Mouse (Mus musculus) embryonic facial prominence, embryonic 13.5 days (tissue): ENCODE measurements around the gene Stx5a. TPM values are rescaled to one million over a fixed set of nuclear protein-coding genes. Genes with fewer than 3 reads are reported as not detected.
"Not testable (repeated sequence)": the region's sequence is repeated elsewhere in the genome, so short reads cannot be mapped to it uniquely, and the experiment has no call there.

ENCODE experiments used
- ATAC-seq: fragments of 200-750 bp; cut with Nextera tagmentation; 2 replicates; pipeline ENCODE4 v1.8.0; 2017; ENCODE audit warnings: low read depth; ENCODE audit not compliant: insufficient number of reproducible peaks, insufficient read depth, low FRiP score, low TSS enrichment
- H3K27ac ChIP-seq: fragments of 300-500 bp; sonication (generic); 2 replicates; pipeline ENCODE4 v1.5.1; 2015; ENCODE audit warnings: moderate library complexity, mild to moderate bottlenecking, inconsistent platforms
- H3K27me3 ChIP-seq: fragments of 300-500 bp; sonication (generic); 2 replicates; pipeline ENCODE4 v1.6.1; 2015; ENCODE audit warnings: mild to moderate bottlenecking, inconsistent platforms
- H3K36me3 ChIP-seq: fragments of 300-500 bp; sonication (generic); 2 replicates; pipeline ENCODE4 v1.6.1; 2015; ENCODE audit warnings: mild to moderate bottlenecking, inconsistent platforms
- H3K4me1 ChIP-seq: fragments of 300-500 bp; sonication (generic); 2 replicates; pipeline ENCODE4 v1.6.1; 2015; ENCODE audit warnings: inconsistent platforms
- H3K4me2 ChIP-seq: fragments of 300-500 bp; sonication (generic); 2 replicates; pipeline ENCODE4 v1.6.1; 2015; ENCODE audit warnings: moderate library complexity, mild to moderate bottlenecking, inconsistent platforms
- H3K4me3 ChIP-seq: fragments of 300-500 bp; sonication (generic); 2 replicates; pipeline ENCODE4 v1.5.1; 2015; ENCODE audit warnings: mild to moderate bottlenecking, inconsistent platforms
- H3K9ac ChIP-seq: fragments of 300-500 bp; sonication (generic); 2 replicates; pipeline ENCODE4 v1.6.1; 2015; ENCODE audit warnings: mild to moderate bottlenecking, inconsistent platforms
- H3K9me3 ChIP-seq: fragments of 300-500 bp; sonication (generic); 2 replicates; pipeline ENCODE4 v1.6.1; 2016; ENCODE audit warnings: inconsistent platforms
- WGBS: fragments of 180-500 bp; shearing (Covaris S2); methylation state at CpG from one replicate; pipeline ENCODE4 v1.1.7; 2015; ENCODE audit warnings: mixed read lengths; 5-methylcytosine and 5-hydroxymethylcytosine counted together
- polyA plus RNA-seq: library from polyadenylated mRNA; unstranded; fragments of >200 nt; fragmentation: Nextera tagmentation; extraction: Ambion mirVana; gene quantifications from 2 replicates; pipeline ENCODE4 v1.2.1, GENCODE M21; 2015

Gene Stx5a
- polyA plus RNA-seq, 1 experiment from 2014 or later: 182 TPM

DNA sequence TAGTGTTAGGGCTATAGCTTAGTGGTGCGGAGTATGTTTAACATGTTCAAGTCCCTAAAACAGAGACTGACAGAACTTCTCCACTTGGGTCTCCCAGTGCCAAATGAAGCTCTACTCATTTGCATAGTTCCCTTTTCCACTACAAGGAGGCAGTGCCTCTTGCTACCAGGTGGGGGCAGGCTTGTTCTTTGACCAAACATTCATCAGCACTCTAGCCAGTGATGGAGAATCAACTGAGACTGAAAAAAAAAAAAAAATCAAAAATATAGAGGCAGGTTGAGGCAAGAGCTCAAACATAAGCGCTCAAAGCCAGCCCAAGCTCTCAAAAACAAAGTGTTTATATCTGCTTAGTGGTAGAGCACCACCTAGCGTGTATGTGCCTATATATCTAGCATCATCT is 22.9 kb upstream of the Stx5a start:
- peaks cover 19% of the 10 kb centered on the region for H3K4me1 ChIP-seq
- no peaks in the 10 kb centered on the region for H3K9me3 ChIP-seq
- 63% methylated on average over 3 of the region's 3 CpGs for WGBS
- no peaks in the 10 kb centered on the region for H3K36me3 ChIP-seq
- H3K4me2 ChIP-seq: no peak overlapping the region
- H3K27ac ChIP-seq: no peak overlapping the region
- no peak overlapping the region for H3K4me3 ChIP-seq
- H3K9ac ChIP-seq: no peak overlapping the region
- no peak for ATAC-seq
- H3K27me3 ChIP-seq: no peaks in the 10 kb centered on the region

DNA sequence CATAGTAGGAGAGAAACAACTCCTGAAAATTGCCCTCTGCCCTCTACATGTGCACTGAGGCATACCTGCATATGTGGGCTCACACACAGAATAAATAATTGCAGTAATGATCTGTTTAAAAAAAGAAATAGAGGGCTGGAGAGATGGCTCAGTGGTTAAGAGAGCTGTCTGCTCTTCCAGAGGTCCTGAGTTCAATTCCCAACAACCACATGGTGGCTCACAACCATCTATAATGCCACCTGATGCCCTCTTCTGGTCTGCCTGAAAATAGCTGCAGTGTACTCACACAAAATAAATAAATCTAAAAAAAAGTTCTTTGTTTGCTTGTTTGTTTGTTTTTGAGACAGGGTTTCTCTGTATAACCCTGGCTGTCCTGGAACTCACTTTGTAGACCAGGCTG is 22.2 kb upstream of the Stx5a start:
- H3K9me3 ChIP-seq, H3K4me2 ChIP-seq, H3K27me3 ChIP-seq, H3K4me3 ChIP-seq, H3K36me3 ChIP-seq, H3K27ac ChIP-seq, H3K9ac ChIP-seq, ATAC-seq: not testable (repeated sequence)
- H3K4me1 ChIP-seq: peaks cover 18% of the 10 kb centered on the region

DNA sequence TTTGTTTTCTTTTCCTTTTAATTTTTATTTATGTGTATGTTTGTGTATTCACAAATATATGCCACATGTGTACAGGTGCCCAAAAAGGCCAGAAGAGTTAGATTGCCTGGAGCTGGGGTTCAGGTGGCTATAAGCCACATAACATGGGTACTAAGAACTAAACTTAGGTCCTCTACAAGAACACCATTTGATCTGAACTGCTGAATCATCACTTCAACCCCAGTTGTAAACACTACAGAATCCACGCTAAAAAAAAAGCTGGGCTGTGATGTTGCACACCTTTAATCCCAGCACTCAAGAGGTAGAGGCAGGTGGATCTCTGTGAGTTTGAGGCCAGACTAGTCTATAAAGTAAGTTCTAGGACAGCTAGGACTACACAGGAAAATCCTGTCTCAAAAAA is 19.8 kb upstream of the Stx5a start:
- Histone ChIP-seq H3K27me3 (no peaks in the 10 kb centered on the region), H3K4me3 (no peak overlapping the region), H3K4me1 (peaks cover 32% of the 10 kb centered on the region), H3K9me3 (no peaks in the 10 kb centered on the region), H3K36me3 (peaks cover 22% of the 10 kb centered on the region), H3K9ac (peak overlapping the region; percentile 99; the same call in 1 of the 2 replicates), H3K27ac (no peak overlapping the region), H3K4me2 (peak overlapping the region; percentile 9)
- WGBS: 90% methylated on average over 1 of the region's 1 CpGs
- ATAC-seq: no peak

DNA sequence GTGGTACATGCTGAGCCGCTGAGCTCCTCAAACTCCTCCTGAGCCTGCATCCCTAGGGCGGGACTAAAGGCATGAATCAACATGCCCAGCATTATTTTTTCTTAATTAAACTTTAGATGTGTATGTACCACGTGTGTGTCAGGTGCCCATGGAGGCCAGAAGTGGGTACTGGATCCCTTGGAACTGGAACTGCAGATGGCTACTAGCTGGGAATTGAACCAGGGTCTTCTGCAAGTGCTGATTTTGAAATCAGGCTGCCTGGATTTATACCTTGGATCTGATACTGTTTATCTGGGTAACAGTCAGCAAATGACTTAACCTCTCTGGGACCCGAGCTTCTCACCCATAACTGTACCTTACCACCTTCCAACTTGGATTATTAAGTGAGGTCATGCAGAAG is 19.2 kb upstream of the Stx5a start:
- Histone ChIP-seq H3K9ac (peak overlapping the region; percentile 99), H3K4me1 (peaks cover 36% of the 10 kb centered on the region), H3K36me3 (peaks cover 27% of the 10 kb centered on the region), H3K4me3 (peak overlapping the region; percentile 84), H3K27me3 (no peaks in the 10 kb centered on the region), H3K9me3 (no peaks in the 10 kb centered on the region), H3K27ac (peak overlapping the region; percentile 96), H3K4me2 (peak overlapping the region; percentile 70)
- 50% methylated on average over 4 of the region's 4 CpGs for WGBS
- no peak for ATAC-seq

DNA sequence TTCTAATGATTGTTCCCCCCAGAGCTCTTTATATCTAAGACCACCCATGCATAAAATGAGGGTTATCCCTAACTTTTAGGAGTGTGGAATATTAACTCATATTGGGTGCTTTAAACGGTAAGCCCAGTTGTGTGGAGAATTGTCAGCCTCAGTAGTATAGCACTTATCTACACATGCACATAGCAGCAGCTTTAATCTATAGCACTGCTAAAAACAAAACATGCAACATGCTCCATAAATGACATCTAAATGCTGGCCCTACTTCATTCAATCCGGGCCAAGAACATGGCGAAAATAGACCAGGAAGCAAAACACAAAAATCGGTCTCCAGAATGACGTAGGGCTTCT is 18.7 kb upstream of the Stx5a start:
- Histone ChIP-seq H3K36me3 (peaks cover 27% of the 10 kb centered on the region), H3K4me3 (peak overlapping the region; percentile 84), H3K4me2 (peak overlapping the region; percentile 70), H3K27ac (peak overlapping the region; percentile 96), H3K9me3 (no peaks in the 10 kb centered on the region), H3K4me1 (peaks cover 36% of the 10 kb centered on the region), H3K27me3 (no peaks in the 10 kb centered on the region), H3K9ac (peak overlapping the region; percentile 99)
- 2% methylated on average over 5 of the region's 5 CpGs for WGBS
- no peak for ATAC-seq

DNA sequence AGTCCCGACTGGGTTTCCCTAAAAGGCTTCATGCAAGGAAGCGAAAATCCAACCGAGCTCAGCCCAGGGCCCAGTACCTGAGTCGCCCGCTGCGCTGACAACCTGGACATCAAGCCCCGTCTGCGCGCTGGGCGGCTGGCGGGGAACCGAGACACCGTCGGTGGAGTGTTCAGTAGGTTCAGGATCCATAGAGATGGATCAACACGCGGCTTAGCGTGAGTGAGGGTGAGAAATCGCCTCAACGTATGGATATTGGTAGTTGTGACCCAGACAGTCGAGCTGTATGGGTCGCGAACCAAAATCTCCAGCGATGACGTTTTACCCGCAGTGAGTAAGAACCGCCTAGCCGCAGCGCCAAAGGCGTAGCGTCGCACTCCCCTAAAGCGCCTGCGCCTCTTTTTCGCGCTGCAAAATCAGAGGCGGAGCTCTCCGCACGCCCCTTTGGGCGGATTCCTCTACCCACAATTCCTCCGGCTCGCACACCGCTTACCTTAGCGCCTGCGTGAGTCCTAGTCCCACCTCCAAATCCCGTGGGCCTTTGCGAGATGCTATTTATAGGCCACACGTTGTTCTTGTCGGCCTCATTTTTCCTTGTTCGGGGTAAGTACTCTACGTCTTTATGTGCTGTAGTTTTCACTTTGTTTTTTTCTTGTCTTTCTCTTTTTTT is 18.2 kb upstream of the Stx5a start, which contains the start of gene Slc3a2:
Slc3a2 (minus strand) TSS at position 463 of the 667 bp plus-strand sequence.
- H3K27ac ChIP-seq: peak within 1 kb of the TSS; percentile 96
- peak; percentile 96 for ATAC-seq
- peak within 1 kb of the TSS; percentile 81 for H3K4me2 ChIP-seq
- WGBS: under 1% methylated on average over 50 of the region's 50 CpGs
- H3K4me3 ChIP-seq: peak within 1 kb of the TSS; percentile 84
- no peaks in the 10 kb centered on the region for H3K9me3 ChIP-seq
- H3K9ac ChIP-seq: peak within 1 kb of the TSS; percentile 99
- H3K27me3 ChIP-seq: no peaks in the 10 kb centered on the region
- peaks cover 36% of the 10 kb centered on the region for H3K4me1 ChIP-seq
- peaks cover 27% of the 10 kb centered on the region for H3K36me3 ChIP-seq

DNA sequence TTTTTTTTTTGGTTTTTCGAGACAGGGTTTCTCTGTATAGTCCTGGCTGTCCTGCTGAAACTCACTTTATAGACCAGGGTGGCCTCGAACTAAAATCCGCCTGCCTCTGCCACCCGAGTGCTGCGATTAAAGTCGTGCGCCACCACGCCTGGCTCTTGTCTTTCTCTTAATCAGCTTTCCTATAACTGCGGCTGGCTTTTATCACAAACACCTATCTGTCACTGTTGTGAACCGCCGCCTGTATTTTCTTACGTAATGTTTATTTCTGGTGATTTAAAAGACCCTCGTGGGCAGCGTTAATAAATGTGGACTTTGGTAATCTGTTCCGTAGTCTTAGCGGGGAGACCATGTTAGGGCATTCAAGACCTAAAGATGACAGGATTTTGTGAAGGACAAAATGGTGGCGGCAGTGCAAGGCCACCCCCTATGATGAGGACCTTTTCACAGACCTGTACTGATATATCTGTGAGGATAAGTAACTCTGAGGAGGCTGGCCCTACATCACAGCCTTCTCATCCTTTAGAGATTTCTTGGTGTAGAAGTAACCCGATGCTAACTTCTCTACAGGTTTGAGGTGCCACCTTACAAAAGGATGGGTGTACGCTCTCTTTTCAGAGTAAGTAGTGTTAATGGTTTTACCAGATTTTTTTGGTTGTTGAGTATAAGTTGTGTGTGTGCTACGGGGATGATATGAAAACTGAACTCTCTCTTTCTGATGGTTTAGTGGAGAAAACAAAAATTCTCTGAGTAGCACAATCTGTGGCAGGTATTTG is 17.5 kb upstream of the Stx5a start:
- Histone ChIP-seq H3K4me3 (peak overlapping the region; percentile 84), H3K27ac (peak overlapping the region; percentile 92), H3K9me3 (no peaks in the 10 kb centered on the region), H3K27me3 (no peaks in the 10 kb centered on the region), H3K4me1 (peaks cover 36% of the 10 kb centered on the region), H3K9ac (peak overlapping the region; percentile 99), H3K4me2 (peak overlapping the region; percentile 81), H3K36me3 (peaks cover 27% of the 10 kb centered on the region)
- no peak for ATAC-seq
- under 1% methylated on average over 20 of the region's 20 CpGs for WGBS

DNA sequence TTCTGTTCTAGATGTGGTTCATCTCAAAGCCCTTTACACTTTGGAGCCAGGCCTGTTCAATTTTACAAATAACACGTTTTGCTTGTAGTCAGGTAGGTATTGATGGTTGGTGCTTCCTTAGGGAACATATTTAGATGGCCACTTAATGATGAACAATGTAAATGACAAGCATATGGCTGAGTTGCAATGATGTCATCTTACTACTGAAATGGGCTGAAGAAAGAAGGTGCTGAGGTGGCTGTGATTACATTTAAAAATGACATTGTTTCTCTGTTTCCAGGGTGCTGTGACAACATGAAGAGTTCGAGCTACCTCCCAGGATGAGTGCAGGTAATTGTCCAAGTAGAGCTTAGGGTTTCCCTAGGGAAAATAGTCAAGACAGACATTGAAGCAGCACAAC is 16.8 kb upstream of the Stx5a start:
- peak overlapping the region; percentile 84 for H3K4me3 ChIP-seq
- peak overlapping the region; percentile 81 for H3K4me2 ChIP-seq
- peaks cover 27% of the 10 kb centered on the region for H3K36me3 ChIP-seq
- H3K4me1 ChIP-seq: peaks cover 36% of the 10 kb centered on the region
- no peaks in the 10 kb centered on the region for H3K9me3 ChIP-seq
- peak overlapping the region; percentile 92; the same call in 1 of the 2 replicates for H3K27ac ChIP-seq
- H3K9ac ChIP-seq: peak overlapping the region; percentile 99
- ATAC-seq: no peak
- no peaks in the 10 kb centered on the region for H3K27me3 ChIP-seq
- 3% methylated on average over 2 of the region's 2 CpGs for WGBS

DNA sequence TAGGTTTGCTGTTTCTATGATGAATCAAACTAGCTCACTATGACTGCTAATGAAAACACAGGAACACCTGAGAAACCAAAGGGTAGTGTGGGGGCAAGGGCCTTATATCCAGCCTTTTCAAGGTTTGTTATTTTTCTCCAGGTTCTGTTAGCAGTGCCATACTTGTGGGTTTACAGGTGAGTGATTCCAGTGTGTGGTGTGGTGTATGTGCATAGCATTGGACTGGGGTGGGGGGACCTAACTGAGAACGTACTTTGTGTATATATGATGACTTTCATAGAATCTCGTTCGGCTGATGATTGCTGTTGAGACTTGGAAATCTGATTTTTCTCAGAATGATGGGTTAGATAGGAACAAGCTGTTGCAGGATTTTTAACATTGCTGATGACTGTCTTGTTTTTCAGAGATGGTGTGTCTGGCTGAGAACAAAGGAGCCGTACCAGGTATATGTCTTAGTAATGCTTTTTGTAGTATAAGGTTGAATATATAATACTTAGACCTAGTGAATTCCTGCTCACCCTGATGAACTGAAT is 16.1 kb upstream of the Stx5a start:
- no peaks in the 10 kb centered on the region for H3K27me3 ChIP-seq
- H3K27ac ChIP-seq: 0 out of 2 replicates have a peak overlapping the region, but pooled peaks have one; percentile 92
- peak overlapping the region; percentile 84 for H3K4me3 ChIP-seq
- H3K9ac ChIP-seq: peak overlapping the region; percentile 99
- H3K4me1 ChIP-seq: peaks cover 36% of the 10 kb centered on the region
- H3K4me2 ChIP-seq: peak overlapping the region; percentile 81
- no peak for ATAC-seq
- H3K9me3 ChIP-seq: no peaks in the 10 kb centered on the region
- peaks cover 27% of the 10 kb centered on the region for H3K36me3 ChIP-seq
- 43% methylated on average over 4 of the region's 4 CpGs for WGBS

DNA sequence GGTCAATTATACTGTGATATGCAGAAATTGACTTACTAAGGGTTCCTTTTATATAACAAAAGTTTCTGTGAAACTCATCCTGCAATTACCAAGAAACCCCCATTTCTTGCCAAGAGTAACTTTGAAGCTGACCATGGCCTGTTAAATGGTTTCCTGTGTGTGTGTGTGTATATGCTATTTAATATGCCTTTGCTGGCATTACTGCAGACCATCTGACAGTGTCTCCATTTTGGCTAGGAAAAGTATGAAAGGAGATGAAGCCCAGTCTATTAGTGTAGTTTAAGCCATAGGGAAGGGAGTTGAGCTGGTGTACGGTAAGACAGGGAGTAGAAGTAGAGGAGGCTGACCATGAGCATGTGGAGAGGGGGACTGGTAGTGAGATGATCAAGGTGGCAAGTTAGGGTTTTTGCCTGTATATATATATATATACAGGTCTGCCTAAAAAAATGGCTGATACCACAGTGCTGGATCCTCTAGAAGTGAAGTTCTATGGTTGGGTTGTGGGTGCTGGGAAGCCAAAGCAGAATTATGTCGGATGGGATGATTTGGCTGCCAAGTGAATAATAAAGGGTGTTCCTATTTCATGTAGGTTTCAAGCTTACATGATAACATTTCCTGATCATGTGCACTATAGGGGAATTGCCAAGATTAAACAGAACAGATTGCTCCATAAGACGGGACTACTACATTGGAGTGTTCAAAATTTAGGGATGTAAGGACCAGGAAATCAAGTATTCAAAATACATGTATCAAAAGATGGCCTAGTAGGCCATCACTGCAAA is 14.4 kb upstream of the Stx5a start:
- Histone ChIP-seq H3K4me1 (peaks cover 28% of the 10 kb centered on the region), H3K36me3 (peaks cover 27% of the 10 kb centered on the region), H3K9me3 (no peaks in the 10 kb centered on the region), H3K4me2 (peak overlapping the region; percentile 81; the same call in 1 of the 2 replicates), H3K27me3 (no peaks in the 10 kb centered on the region), H3K27ac (no peak overlapping the region), H3K4me3 (peak overlapping the region; percentile 9; the same call in 1 of the 2 replicates), H3K9ac (no peak overlapping the region)
- 19% methylated on average over 3 of the region's 3 CpGs for WGBS
- no peak for ATAC-seq

DNA sequence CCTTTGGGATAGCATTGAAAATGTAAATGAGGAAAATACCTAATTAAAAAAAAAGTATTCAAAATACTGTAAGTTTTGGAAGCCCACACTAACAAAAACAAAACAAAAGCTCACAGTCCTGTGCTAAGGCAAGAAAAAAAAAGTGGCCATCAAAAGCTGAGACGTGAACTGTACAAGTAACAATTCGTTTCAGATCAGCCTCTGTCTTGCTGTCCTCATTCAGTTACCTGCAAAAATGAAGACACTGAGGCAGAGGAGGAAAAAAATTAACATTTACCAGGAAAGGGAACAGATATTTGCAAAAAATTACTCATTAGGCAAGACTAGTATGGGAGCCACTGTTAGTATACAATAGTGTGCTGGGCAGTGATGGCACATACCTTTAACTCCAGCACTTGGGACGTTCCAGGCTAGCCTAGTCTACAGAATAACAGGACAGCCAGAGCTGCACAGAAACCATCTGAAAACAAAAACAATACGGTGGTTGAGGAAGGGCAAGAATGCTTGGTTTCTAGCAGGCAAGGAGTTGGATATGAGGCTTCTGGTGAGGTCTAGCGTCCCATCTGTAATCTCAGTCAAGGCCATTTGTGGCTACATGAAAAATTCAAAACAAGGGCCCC is 13.6 kb upstream of the Stx5a start:
- Histone ChIP-seq H3K27ac (peak overlapping the region; percentile 44; the same call in 1 of the 2 replicates), H3K9ac (no peak overlapping the region), H3K9me3 (no peaks in the 10 kb centered on the region), H3K27me3 (no peaks in the 10 kb centered on the region), H3K4me2 (no peak overlapping the region), H3K4me3 (no peak overlapping the region), H3K36me3 (peaks cover 27% of the 10 kb centered on the region), H3K4me1 (peaks cover 21% of the 10 kb centered on the region)
- no peak for ATAC-seq
- WGBS: 17% methylated on average over 5 of the region's 5 CpGs
